Mouse (Mus musculus) cerebellum, adult 2 months (tissue): Measurements from ENCODE around the gene Sec16b.

Experiments
- CTCF ChIP-seq: fragments of 200-500 bp; IDR thresholded peaks from 2 replicates; pipeline ENCODE4 v1.5.1; 2011; ENCODE audit warnings: low read depth, mild to moderate bottlenecking, control low read depth, low read length, moderate library complexity, borderline replicate concordance; ENCODE audit not compliant: insufficient read depth
- POLR2A ChIP-seq: fragments of 200-500 bp; IDR thresholded peaks from 2 replicates; pipeline ENCODE4 v1.6.1; 2011; ENCODE audit warnings: low read length, control low read depth, borderline replicate concordance; ENCODE audit not compliant: insufficient read depth

DNA sequence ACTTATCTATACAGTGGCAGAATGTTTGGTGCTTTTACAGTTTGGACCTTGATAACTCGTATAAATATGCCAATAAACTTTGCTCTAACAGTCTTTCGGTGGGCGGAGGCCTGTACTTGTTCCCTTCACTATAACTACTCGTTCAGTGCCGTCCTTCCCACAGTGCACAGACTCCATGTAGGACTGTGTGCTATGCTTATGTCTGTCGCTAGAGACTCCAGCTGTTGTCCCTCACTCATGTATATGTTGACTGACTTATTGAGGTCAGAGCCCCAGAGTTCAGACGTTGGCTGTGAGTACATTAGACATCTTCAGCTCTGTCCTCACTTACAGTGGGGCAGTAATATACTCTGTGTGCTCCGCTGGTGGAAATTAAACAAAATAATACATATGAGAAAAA lies 31.7 kb upstream of the Sec16b start:
- no peak for TF ChIP-seq CTCF
- no peak for TF ChIP-seq POLR2A
